Mouse (Mus musculus) embryonic fibroblast, embryonic 13.5 days (primary cell): ENCODE results near the gene Sgo2a. TPM values are rescaled to one million over a fixed set of nuclear protein-coding genes. Genes with fewer than 3 reads are reported as not detected.
"Not testable (repeated sequence)": the region's sequence is repeated elsewhere in the genome, so short reads cannot be mapped to it uniquely, and the experiment has no call there.

Experiments
- H3K27ac ChIP-seq: 2 replicates; pipeline ENCODE4 v1.5.1; 2012; ENCODE audit warnings: low read length, control low read depth, inconsistent platforms; ENCODE audit not compliant: insufficient read depth
- H3K4me1 ChIP-seq: 2 replicates; pipeline ENCODE4 v1.6.1; 2011; ENCODE audit warnings: low read length; ENCODE audit not compliant: control insufficient read depth, insufficient read depth
- H3K4me3 ChIP-seq: 2 replicates; pipeline ENCODE4 v1.5.1; 2011; ENCODE audit warnings: mild to moderate bottlenecking, control low read depth, low read length; ENCODE audit not compliant: insufficient read depth
- CTCF ChIP-seq: IDR thresholded peaks from 2 replicates; pipeline ENCODE4 v1.5.1; 2011; ENCODE audit warnings: mild to moderate bottlenecking, control low read depth, low read length, moderate library complexity, borderline replicate concordance; ENCODE audit not compliant: insufficient read depth
- POLR2A ChIP-seq: IDR thresholded peaks from 2 replicates; pipeline ENCODE4 v1.6.1; 2011; ENCODE audit warnings: low read depth, mild to moderate bottlenecking, control low read depth, low read length, moderate library complexity
- polyA plus RNA-seq: library from polyadenylated mRNA; stranded (reverse); fragments of >200 nt; gene quantifications from 2 replicates; pipeline ENCODE4 v1.2.4, GENCODE M21; 2011; ENCODE audit warnings: low read depth; ENCODE audit not compliant: missing spikeins, insufficient read length

The Sgo2a gene
- polyA plus RNA-seq, 1 experiment = 20.7 TPM

DNA sequence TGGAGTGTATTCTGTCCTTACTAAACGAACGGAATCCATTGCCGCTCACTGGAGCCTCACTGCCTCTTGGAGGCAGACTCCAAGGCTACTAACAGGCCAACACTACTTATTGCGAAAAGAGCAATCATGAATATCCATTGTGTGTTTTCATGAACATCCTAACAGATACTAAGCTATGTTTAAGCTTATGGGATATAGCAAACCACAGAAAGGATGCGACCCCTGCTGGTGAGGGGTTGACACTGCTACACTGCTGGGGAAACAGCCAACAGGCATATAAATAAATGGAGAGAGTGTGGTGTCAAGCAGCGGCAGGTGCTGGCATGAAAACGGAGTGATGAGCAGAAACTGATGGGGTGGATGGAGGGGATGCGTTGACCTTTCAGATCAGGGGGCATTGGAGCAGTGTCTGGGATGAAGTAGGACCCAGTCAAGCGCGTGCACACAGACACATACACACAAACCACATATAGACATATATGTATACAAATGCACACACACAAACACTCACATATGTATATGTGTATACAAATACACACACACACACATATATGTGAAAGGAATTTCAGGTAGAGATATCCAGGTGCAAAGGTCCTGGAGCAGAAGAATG is 35.5 kb downstream of the Sgo2a start:
- Histone ChIP-seq H3K4me3 (no peak overlapping the region), H3K27ac (no peak overlapping the region; the same call in 1 of the 2 replicates), H3K4me1 (no peaks in the 10 kb centered on the region)
- TF ChIP-seq POLR2A (no peak), CTCF (peak; percentile 56; the same call in 1 of the 2 replicates)

DNA sequence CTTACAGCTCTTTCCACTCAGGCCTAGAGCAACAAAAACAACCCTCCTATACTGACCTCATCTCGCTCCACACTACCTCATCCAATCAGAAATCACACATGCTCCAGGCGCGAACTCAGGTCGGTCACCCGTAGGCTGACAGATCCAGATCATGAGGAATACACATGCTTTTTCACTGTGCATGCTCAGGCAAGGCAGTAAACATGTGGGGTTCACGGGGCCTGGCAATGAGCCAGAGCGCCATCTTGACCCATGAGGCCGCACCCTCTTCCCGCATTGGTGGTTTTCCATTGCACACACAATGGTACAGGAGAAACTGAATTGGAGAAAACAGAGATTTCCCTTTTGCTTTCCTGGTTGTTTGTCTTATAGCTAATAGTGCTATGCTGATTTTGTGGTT is 41.5 kb downstream of the Sgo2a start:
- H3K4me1 ChIP-seq, H3K4me3 ChIP-seq, H3K27ac ChIP-seq: not testable (repeated sequence)

DNA sequence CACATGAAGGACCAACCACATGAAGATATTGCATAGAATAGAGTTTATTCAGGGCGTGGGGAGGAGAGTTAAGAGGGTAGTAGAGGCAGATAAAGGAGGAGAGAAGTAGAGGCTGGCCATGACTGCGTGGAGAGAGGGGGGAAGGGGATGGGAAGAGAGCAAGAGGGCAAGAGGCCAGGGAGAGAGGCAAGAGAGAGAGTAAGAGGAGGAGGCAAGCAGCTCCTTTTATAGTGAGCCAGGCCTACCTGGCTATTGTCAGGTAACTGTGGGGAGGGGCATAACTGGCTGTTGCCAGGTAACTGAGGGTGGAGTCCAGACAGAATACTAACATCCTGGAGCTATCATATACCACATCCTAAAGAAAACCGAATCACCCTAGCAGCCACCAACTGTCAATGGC is 49.3 kb downstream of the Sgo2a start:
- H3K4me1 ChIP-seq = no peaks in the 10 kb centered on the region; the same call in 1 of the 2 replicates
- no peak for TF ChIP-seq POLR2A

DNA sequence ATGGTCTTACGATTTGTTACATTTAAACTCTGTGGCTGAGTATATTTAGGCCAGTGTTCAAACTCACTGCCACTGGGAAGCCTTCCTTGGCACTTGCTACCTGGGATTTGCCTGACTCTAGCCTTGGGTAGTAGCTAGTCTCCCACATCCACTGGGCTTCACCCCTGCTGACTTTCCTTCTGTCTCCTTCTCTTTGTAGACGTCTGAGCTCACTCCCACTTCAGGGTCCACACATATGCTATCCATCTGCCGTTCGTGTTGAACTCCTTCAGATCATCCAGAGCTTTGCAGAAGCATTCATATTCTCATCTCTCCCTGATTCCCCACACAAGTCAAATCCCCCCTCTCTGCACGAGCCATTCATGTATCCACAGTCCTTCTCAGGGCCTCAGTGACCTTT is 49.8 kb downstream of the Sgo2a start:
- TF ChIP-seq POLR2A (no peak), CTCF (no peak)
- no peak overlapping the region for H3K4me3 ChIP-seq
- no peak overlapping the region for H3K27ac ChIP-seq
- H3K4me1 ChIP-seq = no peaks in the 10 kb centered on the region

More for the DNA sequence above, 49.3 kb downstream of the Sgo2a start:
- Histone ChIP-seq H3K4me3 (no peak overlapping the region), H3K27ac (no peak overlapping the region)

DNA sequence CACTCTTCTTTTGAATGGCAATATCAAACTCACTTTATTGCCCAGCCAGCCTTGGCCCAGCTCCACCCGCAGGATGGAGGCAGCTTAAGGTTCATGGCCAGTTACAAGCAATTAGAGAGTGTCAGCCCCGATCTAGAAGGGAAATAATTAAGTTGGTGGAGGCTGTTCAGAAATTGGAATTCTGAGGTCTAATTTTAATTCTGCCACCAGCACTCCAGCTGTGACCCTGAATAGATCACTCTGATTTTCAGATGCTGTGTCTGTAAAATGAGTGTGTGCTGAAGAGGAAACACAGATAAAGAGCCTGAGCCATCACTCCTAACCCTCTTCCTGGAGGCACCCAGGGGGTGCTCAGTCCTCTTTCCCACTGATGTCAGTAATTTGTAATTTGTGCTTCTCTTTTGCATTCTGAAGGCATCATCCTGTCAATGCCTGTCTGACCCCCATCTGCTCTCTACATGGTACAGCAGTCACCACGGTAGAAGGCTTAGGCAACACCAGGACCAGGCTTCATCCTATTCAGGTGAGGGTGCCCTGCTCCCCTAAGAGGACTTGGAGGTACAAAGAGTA is 51.0 kb downstream of the Sgo2a start:
- TF ChIP-seq CTCF = no peak
- no peak for TF ChIP-seq POLR2A
- Histone ChIP-seq H3K27ac (no peak overlapping the region), H3K4me3 (no peak overlapping the region), H3K4me1 (no peaks in the 10 kb centered on the region)

DNA sequence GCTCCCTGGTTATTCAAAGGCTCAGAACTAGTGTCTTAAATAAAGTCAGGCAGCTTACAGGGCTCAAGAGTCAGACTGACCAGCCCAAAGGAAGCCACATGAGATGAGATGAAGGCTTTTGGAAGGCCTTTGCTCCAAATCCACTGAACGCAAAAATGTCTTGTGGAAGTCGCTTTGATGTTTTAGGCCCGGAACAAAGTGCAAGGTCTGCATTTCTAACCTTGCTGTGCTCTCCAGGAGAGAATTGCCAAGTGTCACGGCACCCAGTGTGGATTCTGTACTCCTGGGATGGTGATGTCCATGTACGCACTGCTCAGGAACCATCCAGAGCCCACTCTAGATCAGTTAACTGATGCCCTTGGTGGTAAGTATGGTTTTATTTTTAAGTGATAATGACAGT is 53.4 kb downstream of the Sgo2a start:
- no peak overlapping the region for H3K27ac ChIP-seq
- TF ChIP-seq POLR2A = no peak
- no peak for TF ChIP-seq CTCF
- H3K4me1 ChIP-seq = no peaks in the 10 kb centered on the region
- H3K4me3 ChIP-seq = no peak overlapping the region

DNA sequence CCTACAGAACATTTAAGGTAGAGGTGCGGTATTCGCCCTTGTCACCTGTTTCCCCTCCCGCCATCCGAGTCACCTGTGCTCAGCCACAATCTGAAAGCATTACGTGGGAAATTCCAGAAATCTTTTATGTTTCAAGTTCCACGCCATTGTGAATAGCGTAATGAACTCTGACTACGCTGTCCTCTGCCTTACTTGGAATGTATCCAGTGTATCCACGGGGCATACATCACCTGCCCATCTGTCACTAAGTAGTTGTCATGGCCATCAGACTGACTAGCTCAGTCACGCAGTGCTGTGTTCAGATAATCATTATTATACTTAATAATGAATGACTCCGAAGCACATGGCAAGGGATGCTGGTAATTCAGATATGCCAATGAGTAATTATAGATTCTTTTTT is 59.8 kb downstream of the Sgo2a start:
- Histone ChIP-seq H3K4me1 (0 out of 2 replicates have a peak, but pooled peaks cover 6% of the 10 kb centered on the region), H3K27ac (no peak overlapping the region), H3K4me3 (no peak overlapping the region)
- TF ChIP-seq CTCF (no peak), POLR2A (no peak)

DNA sequence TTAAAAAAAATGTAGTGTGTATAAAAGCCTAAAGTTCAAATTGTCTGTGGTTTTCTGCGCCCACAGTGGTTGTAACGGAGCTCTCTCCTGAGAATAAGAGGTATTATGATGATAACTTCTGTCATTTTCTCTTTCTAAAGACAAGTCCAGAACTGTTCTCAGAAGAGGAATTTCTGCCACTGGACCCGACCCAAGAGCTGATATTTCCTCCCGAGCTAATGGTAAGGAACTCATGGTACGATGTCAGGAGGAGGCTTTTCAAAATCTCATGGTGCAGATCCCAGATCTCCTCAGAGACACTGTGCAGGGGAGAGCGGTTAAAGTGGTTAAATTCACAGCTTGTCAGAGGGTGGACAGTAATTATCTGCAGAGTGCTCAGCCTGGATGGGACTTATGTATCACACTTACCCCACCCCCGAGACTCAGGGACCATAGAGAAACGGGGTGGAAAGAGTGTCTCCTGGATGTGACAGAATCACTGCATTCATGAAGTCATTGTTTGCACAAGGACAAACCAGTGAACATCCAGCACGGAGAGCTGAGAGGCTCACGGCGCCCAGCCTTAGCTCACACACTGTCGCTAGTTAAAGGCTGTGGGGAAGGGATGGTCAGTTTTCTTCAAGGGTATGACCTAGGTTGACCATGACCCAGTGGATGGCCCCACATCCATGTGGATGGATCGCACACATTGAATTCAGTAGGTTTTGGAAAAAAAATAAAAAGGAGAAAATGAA is 60.5 kb downstream of the Sgo2a start:
- no peak for TF ChIP-seq CTCF
- no peak for TF ChIP-seq POLR2A
- H3K4me3 ChIP-seq = no peak overlapping the region
- H3K27ac ChIP-seq = 0 out of 2 replicates have a peak overlapping the region, but pooled peaks have one; percentile 1
- 0 out of 2 replicates have a peak, but pooled peaks cover 6% of the 10 kb centered on the region for H3K4me1 ChIP-seq

DNA sequence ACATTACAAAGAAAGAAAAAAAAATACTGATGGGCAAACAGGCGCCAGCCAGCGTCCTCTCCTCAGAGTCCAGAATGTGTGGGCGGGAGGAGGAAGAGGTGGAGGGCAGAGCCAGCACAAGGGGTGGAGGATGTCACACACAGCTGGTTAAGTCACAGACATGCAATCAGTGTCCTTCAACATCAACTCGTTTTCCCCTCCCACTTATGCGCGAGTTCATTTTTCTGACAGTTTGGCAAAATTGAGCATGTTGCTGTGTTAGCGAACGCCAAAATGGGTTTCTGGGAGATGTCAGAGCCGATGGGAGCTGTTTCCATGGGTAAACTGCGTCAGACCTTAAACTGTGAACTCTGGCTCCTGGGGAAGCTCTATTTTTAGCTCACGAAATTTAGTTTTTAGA is 61.2 kb downstream of the Sgo2a start:
- TF ChIP-seq POLR2A = no peak
- TF ChIP-seq CTCF = no peak
- H3K4me3 ChIP-seq = no peak overlapping the region
- H3K4me1 ChIP-seq = 0 out of 2 replicates have a peak, but pooled peaks cover 6% of the 10 kb centered on the region
- no peak overlapping the region for H3K27ac ChIP-seq

DNA sequence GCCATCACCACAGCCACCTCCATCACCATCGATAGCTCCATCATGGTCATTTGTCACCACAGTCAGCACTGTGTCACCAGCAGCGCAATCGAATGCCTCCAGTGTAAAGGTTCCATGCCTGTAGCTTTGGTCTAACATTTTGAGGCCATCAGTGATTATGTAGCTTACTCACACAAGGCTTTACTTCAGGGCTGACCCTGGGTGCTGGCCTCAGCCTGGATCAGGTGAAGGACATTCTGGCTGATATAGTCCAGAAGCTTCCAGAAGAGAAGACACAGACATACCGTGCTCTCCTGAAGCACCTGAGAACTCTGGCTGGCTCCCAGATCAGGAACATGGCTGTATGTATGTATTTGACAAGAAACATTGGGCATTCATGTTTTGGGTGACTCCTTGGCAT is 63.1 kb downstream of the Sgo2a start:
- H3K27ac ChIP-seq = no peak overlapping the region
- TF ChIP-seq CTCF (no peak), POLR2A (no peak)
- H3K4me1 ChIP-seq = 0 out of 2 replicates have a peak, but pooled peaks cover 6% of the 10 kb centered on the region
- no peak overlapping the region for H3K4me3 ChIP-seq
